Mouse (Mus musculus) embryonic facial prominence, embryonic 14.5 days (tissue): Measurements from ENCODE around the gene Mipol1. TPM values are rescaled to one million over a fixed set of nuclear protein-coding genes. Genes with fewer than 3 reads are reported as not detected.

ENCODE experiments used
- ATAC-seq: fragments of 200-750 bp; cut with Nextera tagmentation; 2 replicates; pipeline ENCODE4 v1.8.0; 2017; ENCODE audit warnings: low read depth, moderate number of reproducible peaks, moderate TSS enrichment
- DNase-seq: peaks from one replicate; pipeline ENCODE4 v3.0.0-alpha.2; 2015; ENCODE audit warnings: low spot score
- H3K27ac ChIP-seq: fragments of 300-500 bp; sonication (generic); replicated peaks from 2 replicates; pipeline ENCODE4 v1.5.1; 2014; ENCODE audit warnings: low read depth, mild to moderate bottlenecking, low read length, moderate library complexity
- H3K27me3 ChIP-seq: fragments of 300-500 bp; sonication (generic); replicated peaks from 2 replicates; pipeline ENCODE4 v1.6.1; 2014; ENCODE audit warnings: low read length; ENCODE audit not compliant: control insufficient read depth, insufficient read depth
- H3K36me3 ChIP-seq: fragments of 300-500 bp; sonication (generic); 2 replicates; pipeline ENCODE4 v1.6.1; 2014; ENCODE audit warnings: low read length, mixed read lengths; ENCODE audit not compliant: control insufficient read depth, insufficient read depth
- H3K4me1 ChIP-seq: fragments of 300-500 bp; sonication (generic); 2 replicates; pipeline ENCODE4 v1.6.1; 2014; ENCODE audit warnings: antibody characterized with exemption, low read length; ENCODE audit not compliant: control insufficient read depth, insufficient read depth
- H3K4me2 ChIP-seq: fragments of 300-500 bp; sonication (generic); 2 replicates; pipeline ENCODE4 v1.6.1; 2014; ENCODE audit warnings: low read depth, mild to moderate bottlenecking, low read length, moderate library complexity, mixed read lengths
- H3K4me3 ChIP-seq: fragments of 300-500 bp; sonication (generic); 2 replicates; pipeline ENCODE4 v1.5.1; 2014; ENCODE audit warnings: low read depth, mild to moderate bottlenecking, low read length
- H3K9ac ChIP-seq: fragments of 300-500 bp; sonication (generic); 2 replicates; pipeline ENCODE4 v1.6.1; 2014; ENCODE audit warnings: low read depth, mild to moderate bottlenecking, low read length, moderate library complexity, mixed read lengths
- H3K9me3 ChIP-seq: fragments of 300-500 bp; sonication (generic); 2 replicates; pipeline ENCODE4 v1.6.1; 2016; ENCODE audit warnings: low read length; ENCODE audit not compliant: control insufficient read depth
- WGBS: fragments of 180-500 bp; shearing (Covaris S2); extraction: QIAGEN DNeasy Blood & Tissue Kit; methylation state at CpG from one replicate; pipeline ENCODE4 v1.1.7; 2014; 5-methylcytosine and 5-hydroxymethylcytosine counted together
- polyA plus RNA-seq: library from polyadenylated mRNA; unstranded; fragments of >200 nt; fragmentation: Nextera tagmentation; extraction: Ambion mirVana; gene quantifications from 2 replicates; pipeline ENCODE4 v1.2.1, GENCODE M21; 2014

The Mipol1 gene
- polyA plus RNA-seq, 1 experiment from 2014 or later: 6.9 TPM

DNA sequence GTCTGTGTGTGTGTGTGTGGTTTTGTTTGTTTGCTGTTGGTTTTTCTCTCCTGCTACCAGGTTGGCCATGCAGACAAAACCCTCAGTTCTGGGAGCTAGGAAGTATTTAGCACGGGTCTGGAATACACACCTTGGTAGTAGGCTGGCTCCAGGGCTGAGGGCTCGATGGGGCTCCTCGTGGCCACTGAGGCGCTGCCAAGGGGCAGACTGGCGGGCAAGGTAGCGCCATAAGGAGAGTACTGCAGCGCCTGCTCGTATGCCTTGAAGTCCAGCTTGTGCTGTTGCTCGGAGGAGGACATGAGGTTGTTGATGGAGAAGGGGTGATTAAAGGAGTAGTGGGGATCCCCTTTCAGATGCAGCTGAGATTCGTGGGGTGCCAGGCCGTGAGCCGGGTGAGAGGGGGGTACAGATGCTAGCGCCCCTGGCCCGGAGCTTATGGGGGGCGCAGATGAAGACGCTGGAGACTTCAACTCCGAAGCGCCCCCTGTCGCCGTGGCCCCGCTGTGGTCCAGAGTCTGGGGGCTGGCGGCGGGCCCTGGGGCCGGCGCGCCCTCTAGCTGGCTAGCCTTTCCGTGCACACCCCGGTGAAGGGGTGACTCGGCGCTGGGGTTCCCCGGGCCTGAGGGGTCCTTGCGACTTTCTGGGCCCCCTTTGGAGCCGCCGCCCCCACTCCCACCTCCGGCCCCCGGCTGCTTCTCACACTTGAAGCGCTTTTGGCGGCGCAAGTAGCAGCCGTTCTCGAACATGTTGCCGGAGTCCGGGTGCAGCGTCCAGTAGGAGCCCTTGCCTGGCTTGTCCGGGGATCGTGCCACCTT lies 311.9 kb downstream of the Mipol1 start:
- Histone ChIP-seq H3K9ac (peak overlapping the region; percentile 35; the same call in 1 of the 2 replicates), H3K27ac (no peak overlapping the region)
- 5% methylated on average over 28 of the region's 46 CpGs for WGBS

DNA sequence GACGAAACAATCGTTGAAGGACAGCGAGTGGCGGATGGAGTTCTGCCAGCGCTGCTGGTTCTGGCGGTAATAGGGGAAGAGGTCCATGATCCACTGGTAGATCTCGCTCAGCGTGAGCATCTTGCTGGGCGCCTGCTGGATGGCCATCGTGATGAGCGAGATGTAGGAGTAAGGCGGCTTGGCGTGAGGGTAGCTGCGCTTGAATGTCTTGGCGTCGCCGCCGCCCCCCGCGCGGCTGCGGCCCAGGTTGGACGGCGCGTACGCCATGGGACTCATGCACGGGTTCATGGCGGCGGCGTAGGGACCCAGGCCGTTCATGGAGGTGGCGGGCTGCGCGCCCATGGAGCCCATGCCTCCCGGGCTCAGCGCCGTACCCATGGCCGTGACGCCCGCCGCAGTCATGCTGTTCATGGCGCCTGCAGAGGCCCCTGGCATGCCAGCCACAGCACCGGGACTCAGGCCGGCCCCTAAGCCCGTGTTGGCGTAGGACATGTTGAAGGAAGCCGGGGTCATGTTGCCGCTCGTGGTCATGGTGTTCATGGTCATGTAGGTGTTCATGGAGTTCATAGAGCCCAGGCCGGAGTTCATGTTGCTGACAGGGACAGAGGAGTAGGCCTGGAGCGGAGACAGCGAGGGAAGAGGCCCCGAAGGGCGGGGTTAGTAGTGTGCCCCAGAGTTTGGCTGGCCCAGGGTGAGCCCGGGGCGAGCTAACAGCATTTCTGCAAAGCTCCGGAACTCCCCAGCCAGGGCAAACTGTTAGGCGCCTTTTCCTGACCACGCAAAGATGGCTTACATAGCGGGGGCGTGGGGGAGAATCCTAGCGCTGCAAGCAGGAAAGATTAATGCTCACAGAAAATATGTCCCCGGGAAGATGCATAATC lies 312.8 kb downstream of the Mipol1 start:
- no peak for DNase-seq

More for the DNA sequence above, 311.9 kb downstream of the Mipol1 start:
- H3K4me2 ChIP-seq: peak overlapping the region; percentile 40
- DNase-seq: no peak
- H3K36me3 ChIP-seq: no peaks in the 10 kb centered on the region
- peak overlapping the region; percentile 26 for H3K4me3 ChIP-seq
- H3K9me3 ChIP-seq: no peaks in the 10 kb centered on the region
- peaks cover 90% of the 10 kb centered on the region for H3K27me3 ChIP-seq
- ATAC-seq: no peak
- H3K4me1 ChIP-seq: peaks cover 19% of the 10 kb centered on the region; the same call in 1 of the 2 replicates

DNA sequence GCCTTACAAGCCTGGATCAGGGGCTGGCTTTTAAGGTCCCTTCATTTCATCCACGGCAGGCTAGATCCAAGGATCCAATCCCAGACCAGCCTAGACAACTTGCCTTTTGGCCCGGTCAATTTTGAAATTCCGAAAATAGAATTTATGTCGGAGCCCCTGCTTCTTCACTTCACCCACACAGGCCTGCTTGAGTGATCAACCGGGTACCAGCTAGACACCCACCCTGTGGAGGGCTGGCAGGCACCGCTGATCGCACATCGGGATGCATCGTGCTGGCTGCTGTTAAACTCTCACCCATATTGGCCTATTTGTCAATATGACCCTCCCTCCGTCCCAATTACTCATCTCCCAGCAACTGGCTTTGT lies 313.4 kb downstream of the Mipol1 start:
- H3K36me3 ChIP-seq: no peaks in the 10 kb centered on the region
- peaks cover 93% of the 10 kb centered on the region for H3K27me3 ChIP-seq
- H3K4me1 ChIP-seq: peaks cover 16% of the 10 kb centered on the region; the same call in 1 of the 2 replicates
- WGBS: 8% methylated on average over 10 of the region's 10 CpGs
- H3K4me2 ChIP-seq: 0 out of 2 replicates have a peak overlapping the region, but pooled peaks have one; percentile 40
- 0 out of 2 replicates have a peak overlapping the region, but pooled peaks have one; percentile 19 for H3K9ac ChIP-seq
- no peak for DNase-seq
- H3K4me3 ChIP-seq: peak overlapping the region; percentile 26
- ATAC-seq: no peak
- no peak overlapping the region for H3K27ac ChIP-seq
- H3K9me3 ChIP-seq: no peaks in the 10 kb centered on the region

More for the DNA sequence above, 312.8 kb downstream of the Mipol1 start:
- Histone ChIP-seq H3K4me1 (peaks cover 19% of the 10 kb centered on the region; the same call in 1 of the 2 replicates), H3K9me3 (no peaks in the 10 kb centered on the region), H3K36me3 (no peaks in the 10 kb centered on the region), H3K27me3 (peaks cover 93% of the 10 kb centered on the region), H3K4me2 (peak overlapping the region; percentile 40), H3K4me3 (peak overlapping the region; percentile 26), H3K9ac (peak overlapping the region; percentile 35; the same call in 1 of the 2 replicates), H3K27ac (no peak overlapping the region)
- 2% methylated on average over 56 of the region's 63 CpGs for WGBS
- ATAC-seq: no peak

DNA sequence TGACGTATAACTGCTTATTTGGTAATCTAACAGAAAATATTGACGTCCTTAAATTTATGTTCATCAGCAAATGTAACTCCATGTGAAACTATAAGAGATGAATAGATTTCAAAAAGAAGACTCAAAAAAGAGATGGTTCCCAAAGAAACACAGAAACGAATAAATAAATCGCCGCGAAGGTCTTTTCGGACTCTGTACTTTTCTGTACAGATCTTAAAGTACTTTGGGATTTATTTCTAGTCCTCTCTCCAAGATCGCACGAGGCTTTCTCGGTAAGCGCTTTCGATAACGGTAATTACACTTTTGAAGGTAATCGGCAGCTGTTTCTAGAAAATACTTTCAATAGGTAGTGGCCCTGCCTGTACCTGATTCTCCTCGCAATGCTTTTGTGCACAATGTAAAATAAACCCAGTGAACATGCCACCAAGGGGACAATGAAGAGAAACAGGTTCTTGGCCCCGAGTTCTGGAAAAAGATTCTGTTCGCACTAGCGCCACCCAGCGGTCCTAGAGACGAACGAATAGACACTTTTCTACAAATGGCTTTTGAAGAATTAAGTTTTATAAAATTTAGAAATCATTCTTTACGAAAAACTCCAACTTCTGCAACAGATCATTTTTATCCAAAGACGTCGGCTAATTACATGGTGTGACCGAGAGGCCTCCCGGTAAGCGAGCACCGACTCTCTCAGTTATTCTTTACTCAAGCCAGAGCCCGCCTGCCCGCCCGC lies 314.6 kb downstream of the Mipol1 start:
- peaks cover 95% of the 10 kb centered on the region for H3K27me3 ChIP-seq
- no peak overlapping the region; the same call in 1 of the 2 replicates for H3K27ac ChIP-seq
- H3K9ac ChIP-seq: peak overlapping the region; percentile 43
- ATAC-seq: no peak
- no peaks in the 10 kb centered on the region for H3K9me3 ChIP-seq
- H3K4me3 ChIP-seq: peak overlapping the region; percentile 46
- peak overlapping the region; percentile 79 for H3K4me2 ChIP-seq
- 2% methylated on average over 31 of the region's 31 CpGs for WGBS
- H3K36me3 ChIP-seq: no peaks in the 10 kb centered on the region
- DNase-seq: peak; percentile 88
- H3K4me1 ChIP-seq: peaks cover 12% of the 10 kb centered on the region; the same call in 1 of the 2 replicates

DNA sequence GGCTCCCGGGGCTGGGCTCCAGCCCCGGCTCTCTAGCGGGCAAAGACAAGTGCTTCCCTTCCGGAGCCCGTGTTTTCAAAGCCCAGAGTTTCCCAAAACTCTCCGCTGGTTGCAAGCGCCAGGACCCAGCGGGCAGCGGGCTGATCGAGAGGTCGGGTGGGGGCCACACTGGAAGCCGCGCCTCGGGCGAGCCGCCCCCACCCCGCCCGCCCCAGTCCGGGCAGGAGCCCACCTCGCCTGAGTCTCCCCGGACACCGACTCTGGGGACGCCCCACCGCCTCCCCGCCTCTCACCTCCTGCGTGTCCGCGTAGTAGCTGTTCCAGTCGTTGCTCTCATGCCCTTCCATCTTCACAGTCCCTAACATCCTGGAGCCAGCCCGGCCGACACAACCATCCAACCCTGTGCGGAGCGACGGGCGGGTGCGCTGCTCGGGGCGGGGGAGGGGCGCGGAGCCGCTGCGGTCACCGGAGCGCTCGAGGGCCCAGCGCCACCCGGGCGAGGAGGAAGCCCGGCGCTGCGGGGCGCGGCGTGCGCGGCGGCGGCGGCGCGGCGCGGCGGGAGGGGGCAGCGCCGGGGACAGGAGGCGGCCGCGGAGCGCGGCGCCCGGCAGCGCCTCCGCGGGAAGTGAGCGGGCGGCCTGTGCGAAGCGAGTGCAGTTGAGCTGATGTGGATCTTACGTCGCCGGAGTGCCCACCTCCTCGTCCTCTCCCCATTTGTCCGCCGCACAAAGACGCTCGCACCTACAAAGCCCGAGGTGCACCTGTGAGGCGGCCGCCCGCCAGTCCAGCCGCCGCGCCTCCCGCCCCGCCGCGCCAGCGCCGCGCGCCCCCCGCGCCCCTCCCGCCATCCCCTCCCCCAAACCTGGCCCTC lies 315.4 kb downstream of the Mipol1 start:
- WGBS: 2% methylated on average over 29 of the region's 106 CpGs
- Histone ChIP-seq H3K9me3 (no peaks in the 10 kb centered on the region), H3K9ac (peak overlapping the region; percentile 43), H3K4me3 (peak overlapping the region; percentile 46), H3K36me3 (no peaks in the 10 kb centered on the region), H3K27me3 (peaks cover 98% of the 10 kb centered on the region), H3K4me2 (peak overlapping the region; percentile 79), H3K4me1 (peaks cover 12% of the 10 kb centered on the region; the same call in 1 of the 2 replicates), H3K27ac (no peak overlapping the region; the same call in 1 of the 2 replicates)
- no peak for DNase-seq
- ATAC-seq: peak; percentile 58

Other genes starting within 250 kb of the Mipol1 start
- 0.58 and 0.73 TPM in 2 replicates for gene Slc25a21, start 33.0 kb upstream of the Mipol1 start, polyA plus RNA-seq
- 53.3 and 64.9 TPM in 2 replicates for gene Prps1l3, start within 50 bp of the Mipol1 start, polyA plus RNA-seq